Mouse (Mus musculus): ENCODE results near the gene Cenps. TPM values are rescaled to one million over a fixed set of nuclear protein-coding genes. Genes with fewer than 3 reads are reported as not detected.
A peak's percentile ranks its signal among the peaks of the same experiment; 100 is the strongest.

Gene Cenps
- polyA plus RNA-seq, 1 experiment from 2014 or later: 51.1 TPM

DNA sequence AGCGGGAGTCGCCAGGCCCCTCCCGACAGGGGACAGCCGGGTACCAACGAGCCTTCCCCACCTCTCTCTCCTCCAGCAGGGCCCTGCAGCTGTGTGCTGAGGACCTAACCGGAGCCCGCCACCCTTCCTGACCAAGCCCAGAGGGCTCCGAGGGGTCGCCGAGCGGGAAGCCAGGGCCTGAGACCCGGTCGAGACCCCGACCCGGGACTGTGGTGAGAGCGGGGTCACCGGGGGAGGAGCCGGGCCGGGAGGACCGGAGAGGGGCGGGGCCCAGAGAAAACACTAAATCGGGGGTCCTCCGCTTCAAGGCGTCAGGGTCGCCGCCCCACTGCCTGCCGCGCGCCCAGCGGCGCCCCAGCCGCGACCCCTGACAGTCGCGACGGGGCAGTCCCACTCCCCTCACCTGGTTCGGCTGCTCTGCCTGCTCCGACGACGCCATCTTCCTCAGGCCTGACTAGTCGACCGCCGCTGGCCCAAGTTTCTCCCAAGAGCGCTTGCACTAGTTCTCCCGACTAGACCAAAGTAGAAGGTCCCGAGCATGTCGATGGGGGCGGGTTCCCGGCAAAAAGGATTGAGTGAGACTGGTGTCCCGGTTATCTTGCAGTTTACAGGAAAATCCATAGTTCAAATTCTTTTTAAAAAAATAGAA is 37.9 kb downstream of the Cenps start, which contains the start of gene Pex14:
TSS of gene Pex14 (minus strand) at position 508 of the 649 bp plus-strand sequence.
- Histone ChIP-seq H3K9me3 (no peaks in the 10 kb centered on the region), H3K27me3 (no peaks in the 10 kb centered on the region), H3K4me2 (peak within 1 kb of the TSS; percentile 95), H3K4me3 (replicated peaks) (peak within 1 kb of the TSS; percentile 99), H3K36me3 (replicated peaks) (no peaks in the 10 kb centered on the region), H3K4me1 (peaks cover 19% of the 10 kb centered on the region), H3K27ac (0 out of 2 replicates have a peak within 1 kb of the TSS, but pooled peaks have one; percentile 50), H3K9ac (peak within 1 kb of the TSS; percentile 88)
- peak; percentile 82 for ATAC-seq (ENCODE audit: low FRiP score)
- WGBS: 0% methylated on average over 44 of the region's 50 CpGs

GRCm38 (mm10) chr4:149098571-149098970 is 38.9 kb downstream of the Cenps start:
- Histone ChIP-seq H3K4me3 (replicated peaks) (peak overlapping the region; percentile 99), H3K27me3 (no peaks in the 10 kb centered on the region), H3K4me1 (peaks cover 16% of the 10 kb centered on the region), H3K4me2 (peak overlapping the region; percentile 95), H3K9me3 (no peaks in the 10 kb centered on the region), H3K27ac (0 out of 2 replicates have a peak overlapping the region, but pooled peaks have one; percentile 50), H3K36me3 (replicated peaks) (0 out of 2 replicates have a peak, but pooled peaks cover 5% of the 10 kb centered on the region), H3K9ac (peak overlapping the region; percentile 88)
- no peak for ATAC-seq (ENCODE audit: low FRiP score)
- WGBS: 19% methylated on average over 11 of the region's 11 CpGs

GRCm38 (mm10) chr4:149097956-149098355 is 39.5 kb downstream of the Cenps start:
- Histone ChIP-seq H3K27me3 (no peaks in the 10 kb centered on the region), H3K9me3 (no peaks in the 10 kb centered on the region), H3K9ac (peak overlapping the region; percentile 88; the same call in 1 of the 2 replicates), H3K36me3 (replicated peaks) (peaks cover 8% of the 10 kb centered on the region), H3K27ac (no peak overlapping the region), H3K4me3 (replicated peaks) (peak overlapping the region; percentile 99), H3K4me1 (peaks cover 16% of the 10 kb centered on the region), H3K4me2 (peak overlapping the region; percentile 95)
- no peak for ATAC-seq (ENCODE audit: low FRiP score)
- 90% methylated on average over 3 of the region's 3 CpGs for WGBS

DNA sequence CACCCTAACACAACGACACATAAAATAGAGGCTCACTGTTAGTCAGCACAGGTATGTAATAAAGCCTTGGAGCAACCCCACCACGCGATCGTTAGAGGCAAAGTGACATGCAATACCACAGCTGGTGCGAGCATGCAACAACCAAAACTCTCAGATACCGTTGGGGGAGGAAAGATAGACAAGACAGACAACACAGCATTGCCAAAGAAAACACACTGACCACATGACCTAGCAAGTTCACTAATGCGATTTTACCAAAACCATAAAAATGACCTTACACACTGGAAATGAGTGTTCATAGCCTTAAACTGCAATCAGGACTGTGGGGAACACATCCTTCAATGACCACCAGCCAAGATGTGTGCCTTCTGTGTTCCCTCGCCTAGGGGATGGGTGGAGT is 46.1 kb downstream of the Cenps start:
- H3K36me3 ChIP-seq (replicated peaks): peaks cover 11% of the 10 kb centered on the region
- WGBS: 88% methylated on average over 8 of the region's 8 CpGs
- no peak for ATAC-seq (ENCODE audit: low FRiP score)

DNA sequence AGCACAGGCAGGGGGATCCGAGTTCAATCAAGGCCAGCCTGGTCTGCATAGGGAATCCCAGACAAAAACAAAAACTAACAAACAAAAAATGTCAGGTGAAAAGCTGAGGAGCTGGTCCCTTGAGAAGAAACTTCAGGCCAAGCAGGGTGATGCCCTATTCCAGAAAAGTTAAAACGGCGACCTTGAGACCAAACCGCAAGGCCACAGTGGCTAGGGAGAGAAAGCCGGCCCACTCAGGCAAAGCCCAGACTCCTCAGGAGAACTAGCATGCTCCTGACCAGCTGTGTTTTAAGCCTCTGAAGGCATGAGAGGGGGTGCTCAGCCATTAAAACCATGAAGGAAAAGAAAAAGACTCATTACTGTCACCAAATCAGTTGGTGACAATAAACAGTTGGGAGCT is 52.0 kb downstream of the Cenps start:
- Histone ChIP-seq H3K4me3 (replicated peaks) (no peak overlapping the region), H3K36me3 (replicated peaks) (no peaks in the 10 kb centered on the region), H3K4me2 (no peak overlapping the region), H3K4me1 (peaks cover 16% of the 10 kb centered on the region; the same call in 1 of the 2 replicates), H3K27me3 (no peaks in the 10 kb centered on the region), H3K9ac (no peak overlapping the region), H3K9me3 (no peaks in the 10 kb centered on the region), H3K27ac (no peak overlapping the region)
- 84% methylated on average over 5 of the region's 5 CpGs for WGBS
- no peak for ATAC-seq (ENCODE audit: low FRiP score)

More for the DNA sequence above, 46.1 kb downstream of the Cenps start:
- H3K4me2 ChIP-seq: no peak overlapping the region
- no peak overlapping the region for H3K27ac ChIP-seq
- no peaks in the 10 kb centered on the region for H3K9me3 ChIP-seq
- H3K4me1 ChIP-seq: no peaks in the 10 kb centered on the region
- H3K9ac ChIP-seq: no peak overlapping the region
- no peaks in the 10 kb centered on the region for H3K27me3 ChIP-seq
- no peak overlapping the region for H3K4me3 ChIP-seq (replicated peaks)

DNA sequence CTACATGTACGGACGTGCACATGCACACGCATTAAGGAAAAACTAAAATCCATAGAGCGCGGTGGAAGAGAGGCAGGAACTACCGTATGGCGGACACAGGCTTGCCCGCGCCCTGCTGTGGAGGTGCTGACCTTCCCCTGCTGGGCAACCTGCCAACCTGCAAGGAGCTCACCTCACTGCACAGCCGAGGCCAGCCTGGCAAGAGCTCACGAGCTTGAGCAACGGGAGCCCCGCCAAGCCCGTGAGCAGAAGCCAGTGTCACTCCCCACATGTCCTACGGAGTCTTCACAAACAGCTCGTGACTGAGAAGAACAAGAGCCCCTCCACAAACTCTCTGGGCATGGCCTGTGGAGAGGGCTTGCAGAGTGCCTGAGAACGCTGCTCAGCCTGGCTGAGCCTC is 55.9 kb downstream of the Cenps start:
- Histone ChIP-seq H3K4me1 (peaks cover 21% of the 10 kb centered on the region), H3K27ac (peak overlapping the region; percentile 42; the same call in 1 of the 2 replicates), H3K27me3 (no peaks in the 10 kb centered on the region), H3K9ac (no peak overlapping the region), H3K4me2 (no peak overlapping the region), H3K36me3 (replicated peaks) (no peaks in the 10 kb centered on the region), H3K9me3 (no peaks in the 10 kb centered on the region), H3K4me3 (replicated peaks) (no peak overlapping the region)
- WGBS: 81% methylated on average over 17 of the region's 17 CpGs
- ATAC-seq (ENCODE audit: low FRiP score): 0 out of 2 replicates have a peak, but pooled peaks have one; percentile 17

GRCm38 (mm10) chr4:149080111-149080510 is 57.3 kb downstream of the Cenps start:
- Histone ChIP-seq H3K27ac (no peak overlapping the region), H3K4me2 (no peak overlapping the region), H3K4me3 (replicated peaks) (no peak overlapping the region), H3K27me3 (no peaks in the 10 kb centered on the region), H3K36me3 (replicated peaks) (peaks cover 6% of the 10 kb centered on the region), H3K9ac (no peak overlapping the region), H3K9me3 (no peaks in the 10 kb centered on the region), H3K4me1 (peaks cover 27% of the 10 kb centered on the region)
- WGBS: 91% methylated on average over 8 of the region's 8 CpGs
- ATAC-seq (ENCODE audit: low FRiP score): no peak

DNA sequence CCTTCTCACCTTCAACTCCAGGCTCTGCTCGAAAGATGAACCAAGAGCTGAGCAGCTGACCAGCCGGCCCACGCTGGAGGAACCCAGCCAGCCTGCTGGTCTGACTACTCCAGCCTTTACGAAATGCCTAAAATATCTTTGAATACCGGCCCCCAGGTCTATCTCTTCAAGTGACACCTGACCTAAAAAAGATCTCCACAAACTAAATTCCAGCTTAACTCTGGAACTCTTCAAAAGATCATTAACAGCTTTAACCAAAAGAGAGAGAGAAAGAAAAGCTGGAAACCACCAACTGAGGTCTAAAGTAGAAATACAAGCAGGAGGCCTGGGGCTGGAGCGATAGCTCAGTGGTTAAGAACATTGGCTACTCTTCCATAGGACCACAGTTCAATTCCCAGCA is 57.8 kb downstream of the Cenps start:
- no peak overlapping the region for H3K27ac ChIP-seq
- peaks cover 27% of the 10 kb centered on the region for H3K4me1 ChIP-seq
- no peak overlapping the region for H3K4me2 ChIP-seq
- H3K27me3 ChIP-seq: no peaks in the 10 kb centered on the region
- WGBS: 90% methylated on average over 6 of the region's 6 CpGs
- H3K36me3 ChIP-seq (replicated peaks): peaks cover 11% of the 10 kb centered on the region
- H3K9ac ChIP-seq: no peak overlapping the region
- no peaks in the 10 kb centered on the region for H3K9me3 ChIP-seq
- no peak overlapping the region for H3K4me3 ChIP-seq (replicated peaks)
- no peak for ATAC-seq (ENCODE audit: low FRiP score)

GRCm38 (mm10) chr4:149078261-149078660 is 59.2 kb downstream of the Cenps start:
- Histone ChIP-seq H3K36me3 (replicated peaks) (peaks cover 13% of the 10 kb centered on the region), H3K4me1 (peaks cover 24% of the 10 kb centered on the region), H3K27me3 (no peaks in the 10 kb centered on the region), H3K4me3 (replicated peaks) (no peak overlapping the region), H3K9me3 (no peaks in the 10 kb centered on the region), H3K9ac (no peak overlapping the region), H3K4me2 (no peak overlapping the region), H3K27ac (no peak overlapping the region)
- WGBS: 73% methylated on average over 4 of the region's 4 CpGs
- ATAC-seq (ENCODE audit: low FRiP score): no peak

Other genes starting within 250 kb of the Cenps start
- gene Pex14, start 37.8 kb downstream of the Cenps start, polyA plus RNA-seq (2016; fragmentation: Nextera tagmentation; extraction: Ambion mirVana): 46.3 and 49.2 TPM in 2 replicates
- 24.2 and 26.4 TPM in 2 replicates for gene Dffa, start 33.5 kb downstream of the Cenps start, polyA plus RNA-seq (2016; fragmentation: Nextera tagmentation; extraction: Ambion mirVana)
- 0.60 TPM in 1 of 2 replicates, not detected in the other for gene Cort, start 10.9 kb downstream of the Cenps start, polyA plus RNA-seq (2016; fragmentation: Nextera tagmentation; extraction: Ambion mirVana)
- gene Pgd, start 29.1 kb upstream of the Cenps start, polyA plus RNA-seq (2016; fragmentation: Nextera tagmentation; extraction: Ambion mirVana): 110 and 118 TPM in 2 replicates
- 123 and 124 TPM in 2 replicates for gene Kif1b, start 170.1 kb upstream of the Cenps start, polyA plus RNA-seq (2016; fragmentation: Nextera tagmentation; extraction: Ambion mirVana)

Measured in forebrain, embryonic 12.5 days (tissue).